Mouse (Mus musculus): ENCODE results near the gene Cox14.
"Not testable (repeated sequence)": the region's sequence is repeated elsewhere in the genome, so short reads cannot be mapped to it uniquely, and the experiment has no call there.

Cox14 gene

GRCm38 (mm10) chr15:99725341-99726155, at the start of gene Cox14:
TSS of gene Cox14 (plus strand) at chr15:99725618.
- DNase-seq, result peak; percentile 99

GRCm38 (mm10) chr15:99677089-99677488, 48.3 kb upstream of the Cox14 start:
- no peak for DNase-seq

- DNase-seq, result peak; percentile 54
Measured at GRCm38 (mm10) chr15:99678063-99678800, 47.2 kb upstream of the Cox14 start.

GRCm38 (mm10) chr15:99679008-99679407, 46.4 kb upstream of the Cox14 start:
- no peak for DNase-seq

- no peak for DNase-seq
Measured at GRCm38 (mm10) chr15:99682880-99683279, 42.5 kb upstream of the Cox14 start.

GRCm38 (mm10) chr15:99684156-99684555, 41.3 kb upstream of the Cox14 start:
- no peak for DNase-seq

- DNase-seq, result peak; percentile 86
Measured at GRCm38 (mm10) chr15:99688712-99689111, 36.7 kb upstream of the Cox14 start.

- no peak for DNase-seq
Measured at GRCm38 (mm10) chr15:99690924-99691323, 34.5 kb upstream of the Cox14 start.

GRCm38 (mm10) chr15:99691976-99692375, 33.4 kb upstream of the Cox14 start:
- no peak for DNase-seq

- DNase-seq, result no peak
Measured at GRCm38 (mm10) chr15:99697309-99697708, 28.1 kb upstream of the Cox14 start.

GRCm38 (mm10) chr15:99698533-99699085, 26.8 kb upstream of the Cox14 start:
- DNase-seq, result no peak

GRCm38 (mm10) chr15:99699715-99700114, 25.7 kb upstream of the Cox14 start:
- no peak for DNase-seq

GRCm38 (mm10) chr15:99700219-99701106, 25.0 kb upstream of the Cox14 start:
- no peak for DNase-seq

GRCm38 (mm10) chr15:99701640-99701998, 23.8 kb upstream of the Cox14 start:
- DNase-seq, result not testable (repeated sequence)

GRCm38 (mm10) chr15:99701999-99702900, 23.2 kb upstream of the Cox14 start, which contains the start of gene Smarcd1:
TSS of gene Smarcd1 (plus strand) at chr15:99702129.
- DNase-seq, result peak; percentile 99

- no peak for DNase-seq
Measured at GRCm38 (mm10) chr15:99703104-99703503, 22.3 kb upstream of the Cox14 start.

GRCm38 (mm10) chr15:99703676-99704040, 21.8 kb upstream of the Cox14 start:
- no peak for DNase-seq

- peak; percentile 39 for DNase-seq
Measured at GRCm38 (mm10) chr15:99704041-99704681, 21.3 kb upstream of the Cox14 start.

- DNase-seq, result no peak
Measured at GRCm38 (mm10) chr15:99704881-99705280, 20.5 kb upstream of the Cox14 start.

- peak; percentile 81 for DNase-seq
Measured at GRCm38 (mm10) chr15:99705440-99706048, 19.9 kb upstream of the Cox14 start, which contains the start of gene Gm17349. TSS of gene Gm17349 (minus strand) at chr15:99705490.

- no peak for DNase-seq
Measured at GRCm38 (mm10) chr15:99708176-99708575, 17.2 kb upstream of the Cox14 start.

Data from retina, postnatal 1 day (tissue).